Mouse (Mus musculus): ENCODE measurements at regions not wholly inside any gene's neighbourhood (a gene's known extent, or its start where the extent isn't known, plus 50 kb on each side); places are given as distances from the start of the nearest gene placed in this dataset.

- Histone ChIP-seq H3K4me1 (replicated peaks; ENCODE audit: control insufficient read depth, insufficient read depth, low read length) (no peaks in the 10 kb centered on the region), H3K27ac (ENCODE audit: control insufficient read depth, insufficient read depth, low read length) (no peak overlapping the region), H3K36me3 (ENCODE audit: control insufficient read depth, insufficient read depth, low read length) (no peaks in the 10 kb centered on the region), H3K27me3 (ENCODE audit: control insufficient read depth, insufficient read depth, low read length) (no peaks in the 10 kb centered on the region), H3K4me3 (ENCODE audit: control insufficient read depth, insufficient read depth, low read length) (no peak overlapping the region)
- 58% methylated on average over 3 of the region's 3 CpGs for WGBS
- no peak for DNase-seq
- TF ChIP-seq POLR2A (IDR thresholded peaks at IDR 0.05; ENCODE audit: control insufficient read depth, extremely low read depth, insufficient read depth, low read length, poor library complexity) (no peak), CTCF (IDR thresholded peaks at IDR 0.05; ENCODE audit: borderline replicate concordance, control insufficient read depth, extremely low read depth, insufficient read depth, low read length, poor library complexity) (no peak)
Measured at GRCm38 (mm10) chr4:89881083-89881482, 201.8 kb downstream of the Dmrta1 start.

GRCm38 (mm10) chr4:89909622-89910021, 230.4 kb downstream of the Dmrta1 start:
- Histone ChIP-seq H3K27ac (ENCODE audit: control insufficient read depth, insufficient read depth, low read length) (no peak overlapping the region), H3K27me3 (ENCODE audit: control insufficient read depth, insufficient read depth, low read length) (no peaks in the 10 kb centered on the region), H3K4me3 (ENCODE audit: control insufficient read depth, insufficient read depth, low read length) (no peak overlapping the region), H3K4me1 (replicated peaks; ENCODE audit: control insufficient read depth, insufficient read depth, low read length) (no peaks in the 10 kb centered on the region), H3K36me3 (ENCODE audit: control insufficient read depth, insufficient read depth, low read length) (no peaks in the 10 kb centered on the region)
- TF ChIP-seq POLR2A (IDR thresholded peaks at IDR 0.05; ENCODE audit: control insufficient read depth, extremely low read depth, insufficient read depth, low read length, poor library complexity): no peak
- TF ChIP-seq CTCF (IDR thresholded peaks at IDR 0.05; ENCODE audit: borderline replicate concordance, control insufficient read depth, extremely low read depth, insufficient read depth, low read length, poor library complexity): no peak
- no peak for DNase-seq

GRCm38 (mm10) chr4:89937673-89938072, 258.4 kb downstream of the Dmrta1 start:
- Histone ChIP-seq H3K4me3 (ENCODE audit: control insufficient read depth, insufficient read depth, low read length) (no peak overlapping the region), H3K36me3 (ENCODE audit: control insufficient read depth, insufficient read depth, low read length) (no peaks in the 10 kb centered on the region), H3K27ac (ENCODE audit: control insufficient read depth, insufficient read depth, low read length) (no peak overlapping the region), H3K4me1 (replicated peaks; ENCODE audit: control insufficient read depth, insufficient read depth, low read length) (no peaks in the 10 kb centered on the region), H3K27me3 (ENCODE audit: control insufficient read depth, insufficient read depth, low read length) (no peaks in the 10 kb centered on the region)
- no peak for DNase-seq
- 23% methylated on average over 1 of the region's 1 CpGs for WGBS
- TF ChIP-seq CTCF (IDR thresholded peaks at IDR 0.05; ENCODE audit: borderline replicate concordance, control insufficient read depth, extremely low read depth, insufficient read depth, low read length, poor library complexity): no peak
- TF ChIP-seq POLR2A (IDR thresholded peaks at IDR 0.05; ENCODE audit: control insufficient read depth, extremely low read depth, insufficient read depth, low read length, poor library complexity): no peak

GRCm38 (mm10) chr4:89941308-89941707, 262.1 kb downstream of the Dmrta1 start:
- WGBS: 63% methylated on average over 4 of the region's 4 CpGs
- no peaks in the 10 kb centered on the region for H3K4me1 ChIP-seq (replicated peaks; ENCODE audit: control insufficient read depth, insufficient read depth, low read length)
- no peaks in the 10 kb centered on the region for H3K36me3 ChIP-seq (ENCODE audit: control insufficient read depth, insufficient read depth, low read length)
- H3K27ac ChIP-seq (ENCODE audit: control insufficient read depth, insufficient read depth, low read length): no peak overlapping the region
- H3K4me3 ChIP-seq (ENCODE audit: control insufficient read depth, insufficient read depth, low read length): no peak overlapping the region
- DNase-seq: no peak
- TF ChIP-seq CTCF (IDR thresholded peaks at IDR 0.05; ENCODE audit: borderline replicate concordance, control insufficient read depth, extremely low read depth, insufficient read depth, low read length, poor library complexity): no peak
- TF ChIP-seq POLR2A (IDR thresholded peaks at IDR 0.05; ENCODE audit: control insufficient read depth, extremely low read depth, insufficient read depth, low read length, poor library complexity): no peak
- no peaks in the 10 kb centered on the region for H3K27me3 ChIP-seq (ENCODE audit: control insufficient read depth, insufficient read depth, low read length)

- no peak for DNase-seq
- TF ChIP-seq POLR2A (IDR thresholded peaks at IDR 0.05; ENCODE audit: control insufficient read depth, extremely low read depth, insufficient read depth, low read length, poor library complexity): no peak
- Histone ChIP-seq H3K4me3 (ENCODE audit: control insufficient read depth, insufficient read depth, low read length) (no peak overlapping the region), H3K27me3 (ENCODE audit: control insufficient read depth, insufficient read depth, low read length) (no peaks in the 10 kb centered on the region), H3K27ac (ENCODE audit: control insufficient read depth, insufficient read depth, low read length) (no peak overlapping the region), H3K36me3 (ENCODE audit: control insufficient read depth, insufficient read depth, low read length) (no peaks in the 10 kb centered on the region), H3K4me1 (replicated peaks; ENCODE audit: control insufficient read depth, insufficient read depth, low read length) (no peaks in the 10 kb centered on the region)
- WGBS: 89% methylated on average over 3 of the region's 3 CpGs
Measured at GRCm38 (mm10) chr4:89976146-89976545, 242.5 kb upstream of the Zfp352 start.

GRCm38 (mm10) chr4:90003413-90003812, 215.2 kb upstream of the Zfp352 start:
- H3K27me3 ChIP-seq (ENCODE audit: control insufficient read depth, insufficient read depth, low read length): no peaks in the 10 kb centered on the region
- DNase-seq: no peak
- TF ChIP-seq POLR2A (IDR thresholded peaks at IDR 0.05; ENCODE audit: control insufficient read depth, extremely low read depth, insufficient read depth, low read length, poor library complexity) (no peak), CTCF (IDR thresholded peaks at IDR 0.05; ENCODE audit: borderline replicate concordance, control insufficient read depth, extremely low read depth, insufficient read depth, low read length, poor library complexity) (no peak)
- no peaks in the 10 kb centered on the region for H3K36me3 ChIP-seq (ENCODE audit: control insufficient read depth, insufficient read depth, low read length)
- H3K27ac ChIP-seq (ENCODE audit: control insufficient read depth, insufficient read depth, low read length): no peak overlapping the region
- H3K4me3 ChIP-seq (ENCODE audit: control insufficient read depth, insufficient read depth, low read length): no peak overlapping the region
- 67% methylated on average over 3 of the region's 3 CpGs for WGBS
- H3K4me1 ChIP-seq (replicated peaks; ENCODE audit: control insufficient read depth, insufficient read depth, low read length): no peaks in the 10 kb centered on the region

- no peak overlapping the region for H3K27ac ChIP-seq (ENCODE audit: control insufficient read depth, insufficient read depth, low read length)
- DNase-seq: no peak
- H3K27me3 ChIP-seq (ENCODE audit: control insufficient read depth, insufficient read depth, low read length): no peaks in the 10 kb centered on the region
- no peaks in the 10 kb centered on the region for H3K36me3 ChIP-seq (ENCODE audit: control insufficient read depth, insufficient read depth, low read length)
- TF ChIP-seq POLR2A (IDR thresholded peaks at IDR 0.05; ENCODE audit: control insufficient read depth, extremely low read depth, insufficient read depth, low read length, poor library complexity) (no peak), CTCF (IDR thresholded peaks at IDR 0.05; ENCODE audit: borderline replicate concordance, control insufficient read depth, extremely low read depth, insufficient read depth, low read length, poor library complexity) (no peak)
- H3K4me1 ChIP-seq (replicated peaks; ENCODE audit: control insufficient read depth, insufficient read depth, low read length): no peaks in the 10 kb centered on the region
- H3K4me3 ChIP-seq (ENCODE audit: control insufficient read depth, insufficient read depth, low read length): no peak overlapping the region
- 85% methylated on average over 1 of the region's 1 CpGs for WGBS
Measured at GRCm38 (mm10) chr4:90003898-90004297, 214.7 kb upstream of the Zfp352 start.

Data from thymus, adult 2 months (tissue).